Mouse (Mus musculus) neural tube, embryonic 15.5 days (tissue): ENCODE results near the gene Cst13. TPM values are rescaled to one million over a fixed set of nuclear protein-coding genes. Genes with fewer than 3 reads are reported as not detected.

Experiments
- ATAC-seq: fragments of 200-750 bp; cut with Nextera tagmentation; 2 replicates; pipeline ENCODE4 v1.8.0; 2017; ENCODE audit warnings: mild to moderate bottlenecking, moderate TSS enrichment, moderate library complexity; ENCODE audit not compliant: low FRiP score
- H3K27ac ChIP-seq: fragments of 300-500 bp; sonication (generic); replicated peaks from 2 replicates; pipeline ENCODE4 v1.5.1; 2015; ENCODE audit warnings: mild to moderate bottlenecking, inconsistent platforms
- H3K27me3 ChIP-seq: fragments of 300-500 bp; sonication (generic); replicated peaks from 2 replicates; pipeline ENCODE4 v1.6.1; 2015; ENCODE audit warnings: inconsistent platforms
- H3K36me3 ChIP-seq: fragments of 300-500 bp; sonication (generic); 2 replicates; pipeline ENCODE4 v1.6.1; 2015; ENCODE audit warnings: inconsistent platforms
- H3K4me1 ChIP-seq: fragments of 300-500 bp; sonication (generic); 2 replicates; pipeline ENCODE4 v1.6.1; 2015; ENCODE audit warnings: inconsistent platforms
- H3K4me2 ChIP-seq: fragments of 300-500 bp; sonication (generic); 2 replicates; pipeline ENCODE4 v1.6.1; 2015; ENCODE audit warnings: inconsistent platforms, mild to moderate bottlenecking, moderate library complexity
- H3K4me3 ChIP-seq: fragments of 300-500 bp; sonication (generic); replicated peaks from 2 replicates; pipeline ENCODE4 v1.5.1; 2015; ENCODE audit warnings: mild to moderate bottlenecking, inconsistent platforms
- H3K9ac ChIP-seq: fragments of 300-500 bp; sonication (generic); replicated peaks from 2 replicates; pipeline ENCODE4 v1.6.1; 2015; ENCODE audit warnings: mild to moderate bottlenecking, inconsistent platforms
- H3K9me3 ChIP-seq: fragments of 300-500 bp; sonication (generic); replicated peaks from 2 replicates; pipeline ENCODE4 v1.6.1; 2016; ENCODE audit warnings: inconsistent platforms
- WGBS: fragments of 180-500 bp; shearing (Covaris S2); methylation state at CpG from one replicate; pipeline ENCODE4 v1.1.7; 2015; ENCODE audit warnings: mixed read lengths; 5-methylcytosine and 5-hydroxymethylcytosine counted together
- polyA plus RNA-seq: library from polyadenylated mRNA; unstranded; fragments of >200 nt; fragmentation: Nextera tagmentation; extraction: Ambion mirVana; gene quantifications from 2 replicates; pipeline ENCODE4 v1.2.1, GENCODE M21; 2015

The Cst13 gene
- polyA plus RNA-seq, 1 experiment from 2014 or later, result not detected

GRCm38 (mm10) chr2:148877016-148877770, 57.3 kb downstream of the Cst13 start:
- WGBS, result 56% methylated on average over 3 of the region's 3 CpGs
- ATAC-seq, result no peak
- Histone ChIP-seq H3K36me3 (peaks cover 4% of the 10 kb centered on the region), H3K27me3 (no peaks in the 10 kb centered on the region), H3K9ac (no peak overlapping the region), H3K9me3 (no peaks in the 10 kb centered on the region), H3K27ac (no peak overlapping the region), H3K4me3 (no peak overlapping the region), H3K4me2 (no peak overlapping the region), H3K4me1 (peaks cover 28% of the 10 kb centered on the region)

- no peak for ATAC-seq
- 20% methylated on average over 2 of the region's 2 CpGs for WGBS
- Histone ChIP-seq H3K4me1 (peaks cover 13% of the 10 kb centered on the region), H3K36me3 (no peaks in the 10 kb centered on the region), H3K27me3 (no peaks in the 10 kb centered on the region), H3K4me3 (no peak overlapping the region), H3K9ac (no peak overlapping the region), H3K4me2 (no peak overlapping the region), H3K9me3 (no peaks in the 10 kb centered on the region), H3K27ac (no peak overlapping the region)
Observed at GRCm38 (mm10) chr2:148878641-148879130, 58.8 kb downstream of the Cst13 start.

GRCm38 (mm10) chr2:148879199-148879598, 59.3 kb downstream of the Cst13 start:
- Histone ChIP-seq H3K9ac (no peak overlapping the region), H3K27ac (no peak overlapping the region), H3K27me3 (no peaks in the 10 kb centered on the region), H3K9me3 (no peaks in the 10 kb centered on the region), H3K4me2 (no peak overlapping the region), H3K36me3 (no peaks in the 10 kb centered on the region), H3K4me3 (no peak overlapping the region), H3K4me1 (peaks cover 8% of the 10 kb centered on the region)
- 65% methylated on average over 1 of the region's 1 CpGs for WGBS
- ATAC-seq, result no peak

Other genes starting within 250 kb of the Cst13 start
- gene Nxt1, start 147.5 kb upstream of the Cst13 start, polyA plus RNA-seq, result 40.2 and 54.3 TPM in 2 replicates
- gene Gzf1, start 139.1 kb upstream of the Cst13 start, polyA plus RNA-seq, result 13.8 and 15.7 TPM in 2 replicates
- gene Napb, start 87.6 kb upstream of the Cst13 start, polyA plus RNA-seq, result 84.1 and 84.6 TPM in 2 replicates
- not detected in 2 replicates for gene Cstl1, start 69.7 kb upstream of the Cst13 start, polyA plus RNA-seq
- not detected in 2 replicates for gene Cst11, start 48.6 kb upstream of the Cst13 start, polyA plus RNA-seq
- not detected in 2 replicates for gene 8030411F24Rik, start 38.1 kb upstream of the Cst13 start, polyA plus RNA-seq
- not detected in 2 replicates for gene Cst12, start 30.7 kb upstream of the Cst13 start, polyA plus RNA-seq
- not detected in 2 replicates for gene Cst8, start 21.3 kb upstream of the Cst13 start, polyA plus RNA-seq
- not detected in 2 replicates for gene Cst9, start 15.1 kb downstream of the Cst13 start, polyA plus RNA-seq
- not detected in 2 replicates for gene 9230104L09Rik, start 45.0 kb downstream of the Cst13 start, polyA plus RNA-seq
- gene Cst3, start 55.6 kb downstream of the Cst13 start, polyA plus RNA-seq, result 582 and 653 TPM in 2 replicates
- gene Gm1330, start 183.2 kb downstream of the Cst13 start, polyA plus RNA-seq, result not detected in 2 replicates
- not detected in 2 replicates for gene Gm10750, start 197.2 kb downstream of the Cst13 start, polyA plus RNA-seq